8 mouse cellular contexts compared by ENCODE assay signal in genomic region chr1:179645980-179646268, GRCm38 (mm10). TPM values are rescaled to one million over a fixed set of nuclear protein-coding genes. Genes with fewer than 3 reads are reported as not detected.
DNase-seq lines count a peak whose midpoint lies in the region; ATAC-seq and TF ChIP-seq lines count a peak whose summit lies in the region.

No protein-coding gene starts in this region.

- H3K9ac ChIP-seq in embryonic facial prominence, embryonic 14.5 days (ENCODE audit: low read depth, low read length), result peak overlapping the region; percentile 60
- no peak overlapping the region for H3K9ac ChIP-seq in intestine, embryonic 15.5 days
- peak overlapping the region; percentile 56 for H3K9ac ChIP-seq in neural tube, embryonic 13.5 days

- TF ChIP-seq CTCF in layer of hippocampus, adult 2 months (conservative IDR thresholded peaks at IDR 0.05), result no peak

- no peaks in the 10 kb centered on the region for H3K9me3 ChIP-seq in embryonic facial prominence, embryonic 14.5 days (ENCODE audit: control insufficient read depth, low read length)
- no peaks in the 10 kb centered on the region for H3K9me3 ChIP-seq in intestine, embryonic 15.5 days
- H3K9me3 ChIP-seq in neural tube, embryonic 13.5 days, result no peaks in the 10 kb centered on the region

- H3K4me2 ChIP-seq in embryonic facial prominence, embryonic 14.5 days (ENCODE audit: low read depth, low read length), result peak overlapping the region; percentile 57
- peak overlapping the region; percentile 55 for H3K4me2 ChIP-seq in intestine, embryonic 15.5 days (replicated peaks)
- peak overlapping the region; percentile 47 for H3K4me2 ChIP-seq in neural tube, embryonic 13.5 days

- ATAC-seq in embryonic facial prominence, embryonic 14.5 days (ENCODE audit: low read depth), result no peak
- ATAC-seq in intestine, embryonic 15.5 days, result no peak; the same call in 1 of the 2 replicates
- no peak for ATAC-seq in neural tube, embryonic 13.5 days (ENCODE audit: low read depth)

- DNase-seq in layer of hippocampus, adult 2 months (ENCODE audit: low spot score in 2 of 2), result no peak
- no peak for DNase-seq in layer of hippocampus, adult 9-10 months (ENCODE audit: low spot score)
- DNase-seq in embryonic facial prominence, embryonic 14.5 days (ENCODE audit: low spot score), result no peak
- no peak for DNase-seq in right cerebral cortex, postnatal 36 days (ENCODE audit: low spot score in 2 of 2)
- no peak for DNase-seq in ovary, postnatal 10 days (ENCODE audit: low spot score)
- no peak for DNase-seq in adrenal gland, postnatal 25 days

- H3K36me3 ChIP-seq in embryonic facial prominence, embryonic 14.5 days (ENCODE audit: control insufficient read depth, insufficient read depth, low read length), result no peaks in the 10 kb centered on the region
- no peaks in the 10 kb centered on the region for H3K36me3 ChIP-seq in intestine, embryonic 15.5 days
- no peaks in the 10 kb centered on the region for H3K36me3 ChIP-seq in neural tube, embryonic 13.5 days

- peak overlapping the region; percentile 43; the same call in 1 of the 2 replicates for H3K4me3 ChIP-seq in layer of hippocampus, adult 2 months
- peak overlapping the region; percentile 32 for H3K4me3 ChIP-seq in embryonic facial prominence, embryonic 14.5 days (ENCODE audit: low read depth, low read length)
- H3K4me3 ChIP-seq in intestine, embryonic 15.5 days (replicated peaks), result no peak overlapping the region; the same call in 1 of the 2 replicates
- H3K4me3 ChIP-seq in neural tube, embryonic 13.5 days, result peak overlapping the region; percentile 24; the same call in 1 of the 2 replicates

- WGBS in embryonic facial prominence, embryonic 14.5 days, result 11% methylated on average over 4 of the region's 4 CpGs
- 15% methylated on average over 4 of the region's 4 CpGs for WGBS in intestine, embryonic 15.5 days
- WGBS in neural tube, embryonic 13.5 days, result 27% methylated on average over 4 of the region's 4 CpGs

- no peaks in the 10 kb centered on the region for H3K27me3 ChIP-seq in embryonic facial prominence, embryonic 14.5 days (replicated peaks; ENCODE audit: control insufficient read depth, insufficient read depth, low read length)
- no peaks in the 10 kb centered on the region for H3K27me3 ChIP-seq in intestine, embryonic 15.5 days (replicated peaks)
- no peaks in the 10 kb centered on the region for H3K27me3 ChIP-seq in neural tube, embryonic 13.5 days

- H3K27ac ChIP-seq in layer of hippocampus, adult 2 months, result no peak overlapping the region
- H3K27ac ChIP-seq in embryonic facial prominence, embryonic 14.5 days (replicated peaks; ENCODE audit: low read depth, low read length), result no peak overlapping the region
- no peak overlapping the region for H3K27ac ChIP-seq in intestine, embryonic 15.5 days
- no peak overlapping the region for H3K27ac ChIP-seq in neural tube, embryonic 13.5 days (replicated peaks)

- H3K4me1 ChIP-seq in embryonic facial prominence, embryonic 14.5 days (ENCODE audit: control insufficient read depth, insufficient read depth, low read length), result no peaks in the 10 kb centered on the region; the same call in 1 of the 2 replicates
- H3K4me1 ChIP-seq in intestine, embryonic 15.5 days (replicated peaks), result no peaks in the 10 kb centered on the region; the same call in 1 of the 2 replicates
- H3K4me1 ChIP-seq in neural tube, embryonic 13.5 days (replicated peaks), result peaks cover 6% of the 10 kb centered on the region; the same call in 1 of the 2 replicates

RNA-seq across cellular contexts. Expression of gene Sccpdh, which starts 22.1 kb away (rescaled TPM):
- 10 to 100 TPM; 54.6 to 56.1 TPM for total RNA-seq in layer of hippocampus, adult 2 months (2021)
- 88.4 and 98.2 TPM in 2 replicates for polyA plus RNA-seq in embryonic facial prominence, embryonic 14.5 days (2014; fragmentation: Nextera tagmentation; extraction: Ambion mirVana)
- 45.1 and 51.8 TPM in 2 replicates for polyA plus RNA-seq in intestine, embryonic 15.5 days (2015; fragmentation: Nextera tagmentation; extraction: Ambion mirVana)
- 156 and 157 TPM in 2 replicates for polyA plus RNA-seq in neural tube, embryonic 13.5 days (2015; fragmentation: Nextera tagmentation; extraction: Ambion mirVana)
- total RNA-seq in adrenal gland, postnatal 25 days (2021), result 37.3 and 41.0 TPM in 2 replicates
